Mouse (Mus musculus): ENCODE results near the gene Il17ra. TPM values are rescaled to one million over a fixed set of nuclear protein-coding genes. Genes with fewer than 3 reads are reported as not detected.

Gene Il17ra
- 10 to 100 TPM; 14.8 to 19.7 TPM for total RNA-seq (2021)
- long read RNA-seq, experiment 1, partial matches to known transcripts, result 6 of 7 reads
- long read RNA-seq, experiment 1, other reads (novel, unspliced or antisense), result 1 of 7 reads
- long read RNA-seq, experiment 2, partial matches to known transcripts, result 1 of 6 reads
- long read RNA-seq, experiment 2, other reads (novel, unspliced or antisense), result 5 of 6 reads

DNA sequence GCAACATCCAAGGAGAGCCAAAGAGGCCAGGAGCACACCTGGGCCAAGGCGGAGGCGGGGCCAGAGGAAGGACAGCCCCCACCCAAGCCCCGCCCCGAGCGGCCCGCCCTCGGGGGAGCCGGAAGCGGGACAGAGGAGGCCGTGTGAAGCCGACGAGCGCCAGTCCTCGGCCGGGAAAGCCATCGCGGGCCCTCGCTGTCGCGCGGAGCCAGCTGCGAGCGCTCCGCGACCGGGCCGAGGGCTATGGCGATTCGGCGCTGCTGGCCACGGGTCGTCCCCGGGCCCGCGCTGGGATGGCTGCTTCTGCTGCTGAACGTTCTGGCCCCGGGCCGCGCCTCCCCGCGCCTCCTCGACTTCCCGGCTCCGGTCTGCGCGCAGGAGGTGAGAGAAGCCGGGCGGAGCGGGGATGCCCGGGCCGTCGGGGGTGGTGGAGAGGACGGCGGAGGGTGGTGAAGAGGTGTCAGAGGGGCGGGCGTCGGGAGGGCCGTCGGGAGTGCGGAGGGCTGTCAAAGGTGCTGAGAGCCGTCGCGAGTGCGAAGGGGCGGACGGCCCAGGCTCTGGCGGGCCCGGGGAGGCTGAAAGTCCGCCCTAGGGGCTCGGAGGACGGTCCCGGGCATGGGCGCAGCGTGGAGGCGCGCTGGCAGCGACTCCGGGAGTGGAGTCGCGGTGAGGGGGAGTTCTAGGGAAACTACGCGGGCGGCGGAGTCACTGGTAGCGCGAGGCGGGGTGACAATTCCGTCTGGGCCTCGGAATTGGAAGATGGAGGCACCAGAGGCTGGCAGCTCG lies at the start of gene Il17ra:
Il17ra (plus strand) TSS at position 162 of the 786 bp plus-strand sequence.
- no peak for TF ChIP-seq CTCF (IDR thresholded peaks at IDR 0.05)
- H3K4me3 ChIP-seq, result peak within 1 kb of the TSS; percentile 70
- peak within 1 kb of the TSS; percentile 73 for H3K27ac ChIP-seq
- DNase-seq (ENCODE audit: extremely low spot score in 1 of 2, low spot score in 2 of 2), result peak; percentile 53 to 70
- intact Hi-C loops (cut with DNase I), result no loop called here

DNA sequence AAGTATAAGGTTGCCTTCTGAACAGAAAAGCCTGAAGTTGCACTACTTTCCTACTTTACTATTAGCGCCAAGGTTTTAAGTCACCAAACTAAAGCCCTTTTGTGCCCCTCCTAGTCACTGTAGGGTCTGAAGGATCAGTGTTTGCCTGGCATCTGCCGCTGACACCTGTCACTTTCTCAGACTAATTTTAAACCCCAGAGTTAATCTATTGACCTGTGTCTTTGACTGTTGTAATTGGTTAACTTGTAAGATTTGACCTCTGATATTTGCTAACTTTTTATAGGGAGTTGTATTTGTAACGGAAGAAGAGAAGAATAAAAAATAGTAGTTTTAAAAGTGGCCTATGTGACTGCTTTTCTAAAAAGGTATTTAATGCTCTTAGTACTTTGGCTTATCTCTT lies 24.9 kb upstream of the Il17ra start:
- DNase-seq (ENCODE audit: extremely low spot score in 1 of 2, low spot score in 2 of 2), result no peak
- no peak for TF ChIP-seq CTCF (IDR thresholded peaks at IDR 0.05)
- Histone ChIP-seq H3K27ac (no peak overlapping the region), H3K4me3 (no peak overlapping the region)
- intact Hi-C loops (cut with DNase I), result loop anchor here (10.0 kb wide), 2 partner anchors 53 to 297 kb away; no protein-coding TSS in a partner anchor

DNA sequence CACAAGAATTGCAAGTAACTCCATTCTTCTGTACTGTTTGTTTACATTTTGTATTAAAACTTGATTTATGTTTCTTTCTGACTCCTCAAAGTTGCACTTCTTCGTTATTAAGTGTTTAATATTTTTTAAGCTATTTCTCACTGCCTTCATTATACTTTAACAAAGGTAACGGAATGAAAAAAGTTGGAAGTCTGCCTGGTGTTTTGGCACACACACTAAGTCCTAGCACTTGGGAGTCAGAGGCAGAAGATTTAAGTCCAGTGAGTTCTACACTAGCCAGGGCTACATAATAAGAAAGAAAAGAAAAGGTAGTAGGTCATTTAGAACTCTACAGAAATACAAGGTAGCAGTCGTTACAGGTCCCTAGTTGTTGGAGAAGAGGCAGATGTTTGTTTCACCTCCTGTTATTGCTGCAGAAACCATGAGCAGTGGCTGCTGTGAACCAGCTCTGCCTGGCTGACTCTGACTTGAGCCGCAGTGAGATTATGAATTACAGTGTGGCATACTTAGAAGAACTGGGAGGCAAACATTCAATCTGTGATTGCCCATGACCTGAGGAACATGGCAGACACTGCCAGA lies 20.8 kb upstream of the Il17ra start:
- no peak for DNase-seq (ENCODE audit: extremely low spot score in 1 of 2, low spot score in 2 of 2)
- TF ChIP-seq CTCF (IDR thresholded peaks at IDR 0.05), result no peak
- intact Hi-C loops (cut with DNase I), result loop anchor here (5.0 kb wide), 1 partner anchor 40 kb away; no protein-coding TSS in a partner anchor
- Histone ChIP-seq H3K27ac (no peak overlapping the region), H3K4me3 (no peak overlapping the region)

DNA sequence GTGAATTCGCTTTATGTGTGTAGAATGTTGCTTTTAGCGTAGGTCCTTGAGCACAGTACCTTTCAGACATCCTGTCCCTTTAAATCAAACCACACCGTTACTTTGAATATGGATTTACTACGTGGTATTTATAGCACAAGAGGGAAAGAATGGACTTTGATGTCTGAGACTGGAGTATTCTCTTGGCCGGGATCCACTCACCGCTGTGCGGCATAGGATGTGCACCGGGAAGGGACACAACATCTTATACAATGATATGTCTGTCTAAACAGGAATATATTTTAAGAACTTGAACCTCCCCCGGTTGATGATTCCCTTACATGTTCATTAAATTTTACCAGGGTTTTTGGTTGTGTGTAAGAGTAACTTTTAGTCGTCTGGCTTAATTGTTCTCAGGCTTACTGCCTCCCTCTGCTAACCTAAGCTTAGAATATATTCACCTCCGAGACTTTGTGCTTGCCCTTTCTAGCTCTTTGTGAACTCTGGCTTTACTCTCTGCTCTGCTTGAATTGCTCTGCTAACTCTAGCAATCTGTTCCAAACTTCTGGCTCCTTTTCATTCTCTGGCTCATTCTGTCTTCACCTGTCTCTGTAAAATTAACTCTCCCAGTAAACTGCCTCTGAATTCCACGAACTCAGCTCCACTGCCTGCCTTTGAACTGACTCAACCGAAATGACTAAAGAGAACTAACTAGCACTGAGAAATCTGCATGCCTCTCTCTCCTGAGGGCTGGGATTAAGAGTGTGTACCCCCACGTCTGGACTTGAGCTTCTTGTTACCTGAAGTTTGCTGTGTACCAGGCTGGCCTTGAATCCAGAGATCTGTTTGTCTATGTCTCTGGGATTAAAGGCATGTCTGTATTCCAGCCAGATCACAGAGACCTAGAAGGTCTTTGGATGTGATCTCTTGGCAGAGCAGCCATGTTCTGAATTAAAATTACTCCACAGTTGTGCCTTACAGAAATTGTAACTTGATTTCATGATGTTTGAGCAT lies 19.4 kb upstream of the Il17ra start:
- DNase-seq (ENCODE audit: extremely low spot score in 1 of 2, low spot score in 2 of 2), result no peak
- intact Hi-C loops (cut with DNase I), result loop anchor here (5.0 kb wide), 1 partner anchor 39 kb away; no protein-coding TSS in a partner anchor
- no peak for TF ChIP-seq CTCF (IDR thresholded peaks at IDR 0.05)
- no peak overlapping the region for H3K27ac ChIP-seq
- no peak overlapping the region for H3K4me3 ChIP-seq

DNA sequence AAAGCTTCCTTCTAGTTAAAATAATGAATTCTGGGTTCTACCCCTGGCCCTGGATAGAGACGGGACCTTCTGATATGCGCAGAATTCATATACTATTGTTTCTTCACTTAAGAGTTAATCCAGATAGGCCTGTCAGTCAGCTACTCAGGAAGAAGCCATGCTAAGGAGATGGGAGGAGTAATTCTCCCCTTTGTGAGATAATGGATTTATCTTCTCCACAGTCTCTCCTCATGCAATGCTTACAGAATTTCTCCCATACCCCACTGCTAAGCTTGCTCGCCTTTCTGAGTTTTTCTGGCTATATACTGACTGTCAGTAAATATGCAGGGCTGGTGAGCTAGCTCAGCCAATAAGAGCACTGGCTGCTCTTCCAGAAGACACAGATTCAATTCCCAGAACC lies 12.8 kb upstream of the Il17ra start:
- Histone ChIP-seq H3K4me3 (no peak overlapping the region), H3K27ac (no peak overlapping the region)
- intact Hi-C loops (cut with DNase I), result no loop called here
- no peak for DNase-seq (ENCODE audit: extremely low spot score in 1 of 2, low spot score in 2 of 2)
- no peak for TF ChIP-seq CTCF (IDR thresholded peaks at IDR 0.05)

DNA sequence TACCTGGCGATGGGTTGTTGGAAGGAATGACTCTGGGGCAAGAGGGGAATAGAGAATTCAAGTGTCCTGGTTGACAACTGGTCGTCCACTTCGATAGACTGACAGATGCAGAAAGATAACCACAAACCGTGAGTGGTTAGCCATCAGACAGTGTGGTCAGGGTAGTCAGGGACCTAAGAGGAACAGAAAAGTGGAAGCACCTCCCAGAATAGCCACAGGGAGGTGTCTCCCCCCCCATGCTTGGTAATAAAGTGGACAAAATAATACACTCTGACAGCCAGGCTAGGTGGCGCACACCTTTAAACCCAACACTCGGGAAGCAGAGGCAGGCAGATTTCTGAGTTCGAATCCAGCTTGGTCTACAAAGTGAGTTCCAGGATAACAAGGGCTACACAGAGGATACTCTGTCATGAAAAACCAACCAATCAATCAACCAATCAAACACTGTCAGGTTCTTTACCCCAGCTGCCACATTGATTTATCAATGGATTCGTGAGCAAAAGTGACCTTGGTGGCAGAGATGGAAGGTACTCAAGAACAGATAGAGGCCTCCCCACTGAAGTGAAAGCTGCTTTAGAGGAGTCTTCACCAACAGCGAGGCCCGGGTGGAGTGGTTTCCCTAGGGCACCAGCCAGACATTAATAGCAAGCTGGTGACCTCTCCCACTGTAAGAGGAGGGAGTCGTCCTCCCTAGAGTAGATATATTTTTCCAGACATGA lies 10.5 kb upstream of the Il17ra start:
- no peak overlapping the region for H3K27ac ChIP-seq
- intact Hi-C loops (cut with DNase I), result no loop called here
- no peak overlapping the region for H3K4me3 ChIP-seq
- DNase-seq (ENCODE audit: extremely low spot score in 1 of 2, low spot score in 2 of 2), result no peak
- no peak for TF ChIP-seq CTCF (IDR thresholded peaks at IDR 0.05)

DNA sequence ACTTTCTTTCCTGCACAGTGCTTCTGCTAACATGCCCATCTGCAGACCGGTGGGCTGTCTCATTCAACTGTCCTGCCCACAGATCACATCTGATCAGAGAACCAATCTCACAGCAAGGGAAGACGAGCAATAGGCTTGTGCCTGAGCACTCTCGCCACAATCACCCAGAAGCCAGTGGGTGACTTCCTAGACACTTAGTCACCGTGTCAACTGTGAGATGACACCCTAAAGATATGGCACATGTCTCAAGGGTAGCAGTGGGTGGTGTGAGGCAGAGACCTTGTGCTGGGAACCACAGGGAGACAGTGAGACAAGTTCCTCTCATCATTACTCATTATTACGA lies 10.0 kb upstream of the Il17ra start:
- Histone ChIP-seq H3K4me3 (no peak overlapping the region), H3K27ac (no peak overlapping the region)
- no peak for DNase-seq (ENCODE audit: extremely low spot score in 1 of 2, low spot score in 2 of 2)
- TF ChIP-seq CTCF (IDR thresholded peaks at IDR 0.05), result no peak
- intact Hi-C loops (cut with DNase I), result no loop called here

DNA sequence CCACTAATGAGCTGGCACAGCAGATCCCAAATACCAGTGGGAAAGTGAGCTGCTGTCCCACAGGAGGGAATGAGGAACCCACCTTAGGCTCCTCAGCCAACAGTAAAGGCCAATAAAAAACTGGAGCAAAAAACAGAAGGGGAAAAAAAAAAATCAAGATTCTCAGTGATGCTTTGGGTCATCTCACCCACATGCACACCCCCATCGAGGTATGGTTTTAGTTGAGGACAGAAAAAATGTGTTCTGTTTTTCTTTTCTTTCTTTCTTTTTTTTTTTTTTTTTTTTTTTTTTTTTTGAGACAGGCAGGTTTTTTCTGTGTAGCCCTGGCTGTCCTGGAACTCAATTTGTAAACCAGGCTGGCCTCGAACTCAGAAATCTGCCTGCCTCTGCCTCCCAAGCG lies 9.5 kb upstream of the Il17ra start:
- H3K4me3 ChIP-seq, result no peak overlapping the region
- intact Hi-C loops (cut with DNase I), result no loop called here
- DNase-seq (ENCODE audit: extremely low spot score in 1 of 2, low spot score in 2 of 2), result no peak
- no peak overlapping the region for H3K27ac ChIP-seq
- TF ChIP-seq CTCF (IDR thresholded peaks at IDR 0.05), result no peak

DNA sequence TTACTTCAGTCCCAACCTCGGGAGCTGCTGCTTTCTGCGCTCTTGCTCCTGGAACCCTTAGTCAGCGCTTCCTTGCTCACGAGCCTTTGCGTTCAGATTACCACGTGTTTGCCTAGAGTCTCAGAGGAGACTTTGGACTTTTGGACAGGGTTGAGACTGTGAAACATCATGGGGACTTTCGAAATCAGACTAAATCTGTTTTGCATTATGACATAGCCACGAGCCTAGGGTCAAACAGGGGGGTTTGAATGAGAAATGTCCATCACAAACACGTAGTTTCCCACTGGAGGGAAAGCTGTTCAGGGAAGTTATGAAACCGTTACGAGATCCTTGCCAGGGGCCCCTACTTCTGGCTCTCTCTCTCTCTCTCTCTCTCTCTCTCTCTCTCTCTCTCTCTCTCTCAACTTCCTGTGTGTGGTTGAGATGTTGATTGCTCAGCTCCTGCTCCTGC lies 8.4 kb upstream of the Il17ra start:
- no peak for DNase-seq (ENCODE audit: extremely low spot score in 1 of 2, low spot score in 2 of 2)
- intact Hi-C loops (cut with DNase I), result no loop called here
- Histone ChIP-seq H3K4me3 (no peak overlapping the region), H3K27ac (no peak overlapping the region)
- no peak for TF ChIP-seq CTCF (IDR thresholded peaks at IDR 0.05)

DNA sequence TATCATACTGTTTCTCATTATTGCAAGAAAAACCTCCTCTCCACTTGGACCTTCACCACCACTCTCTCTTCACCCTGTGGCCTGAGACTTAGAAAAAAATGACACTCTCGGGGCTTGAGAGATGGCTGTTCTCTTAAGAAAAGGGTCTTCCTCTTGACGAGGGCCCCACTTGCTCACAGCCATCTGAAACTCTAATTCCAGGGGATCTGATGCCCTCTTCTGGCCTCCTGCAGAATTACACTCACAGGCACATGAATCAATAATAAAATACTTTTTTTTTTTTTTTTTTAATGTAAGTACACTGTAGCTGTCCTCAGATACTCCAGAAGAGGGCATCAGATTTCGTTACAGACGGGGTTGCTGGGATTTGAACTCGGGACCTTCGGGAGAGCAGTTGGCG lies 6.0 kb upstream of the Il17ra start:
- no peak overlapping the region for H3K27ac ChIP-seq
- no peak overlapping the region for H3K4me3 ChIP-seq
- intact Hi-C loops (cut with DNase I), result no loop called here
- TF ChIP-seq CTCF (IDR thresholded peaks at IDR 0.05), result peak; percentile 29
- no peak for DNase-seq (ENCODE audit: extremely low spot score in 1 of 2, low spot score in 2 of 2)

DNA sequence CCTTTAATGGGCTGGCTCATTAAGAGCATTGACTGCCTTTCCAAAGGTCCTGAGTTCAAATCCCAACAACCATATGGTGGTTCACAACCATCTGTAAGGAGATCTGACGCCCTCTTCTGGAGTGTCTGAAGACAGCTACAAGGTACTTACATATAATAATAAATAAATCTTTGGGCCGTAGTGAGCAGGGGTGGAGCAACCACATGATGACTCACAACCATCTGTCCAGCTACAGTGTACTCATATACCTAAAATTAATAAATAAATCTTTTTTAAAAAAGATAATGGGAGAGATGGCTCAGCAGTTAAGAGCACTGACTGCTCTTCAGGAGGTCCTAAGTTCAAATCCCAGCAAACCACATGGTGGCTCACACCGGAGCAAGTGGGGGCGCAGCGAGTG lies 5.3 kb upstream of the Il17ra start:
- Histone ChIP-seq H3K4me3 (no peak overlapping the region), H3K27ac (no peak overlapping the region)
- no peak for DNase-seq (ENCODE audit: extremely low spot score in 1 of 2, low spot score in 2 of 2)
- intact Hi-C loops (cut with DNase I), result no loop called here
- TF ChIP-seq CTCF (IDR thresholded peaks at IDR 0.05), result no peak
